Mouse (Mus musculus): ENCODE measurements around the gene Ube2i. TPM values are rescaled to one million over a fixed set of nuclear protein-coding genes. Genes with fewer than 3 reads are reported as not detected.
A peak's percentile ranks its signal among the peaks of the same experiment; 100 is the strongest.

Gene Ube2i
- polyA plus RNA-seq, 1 experiment from 2014 or later: 372 TPM

GRCm38 (mm10) chr17:25275833-25276232 lies 1.4 kb upstream of the Ube2i start:
- no peak overlapping the region for H3K9ac ChIP-seq
- WGBS: 90% methylated on average over 3 of the region's 3 CpGs
- H3K27ac ChIP-seq (replicated peaks): no peak overlapping the region
- no peak overlapping the region for H3K4me2 ChIP-seq
- H3K4me3 ChIP-seq: no peak overlapping the region
- H3K27me3 ChIP-seq (replicated peaks): peaks cover 7% of the 10 kb centered on the region
- no peaks in the 10 kb centered on the region for H3K9me3 ChIP-seq
- H3K36me3 ChIP-seq: no peaks in the 10 kb centered on the region
- no peak for ATAC-seq (ENCODE audit: extremely low read depth, insufficient number of reproducible peaks, low FRiP score, low TSS enrichment)
- peaks cover 22% of the 10 kb centered on the region for H3K4me1 ChIP-seq

GRCm38 (mm10) chr17:25273706-25274501 lies 518 bp downstream of the Ube2i start:
- peak overlapping the region; percentile 99 for H3K9ac ChIP-seq
- H3K36me3 ChIP-seq: peaks cover 12% of the 10 kb centered on the region
- under 1% methylated on average over 35 of the region's 45 CpGs for WGBS
- H3K9me3 ChIP-seq: no peaks in the 10 kb centered on the region
- H3K27me3 ChIP-seq (replicated peaks): peaks cover 3% of the 10 kb centered on the region; the same call in 1 of the 2 replicates
- peak overlapping the region; percentile 100 for H3K4me3 ChIP-seq
- H3K4me1 ChIP-seq: peaks cover 36% of the 10 kb centered on the region
- peak overlapping the region; percentile 89 for H3K4me2 ChIP-seq
- peak; percentile 72 for ATAC-seq (ENCODE audit: extremely low read depth, insufficient number of reproducible peaks, low FRiP score, low TSS enrichment)
- H3K27ac ChIP-seq (replicated peaks): peak overlapping the region; percentile 97

DNA sequence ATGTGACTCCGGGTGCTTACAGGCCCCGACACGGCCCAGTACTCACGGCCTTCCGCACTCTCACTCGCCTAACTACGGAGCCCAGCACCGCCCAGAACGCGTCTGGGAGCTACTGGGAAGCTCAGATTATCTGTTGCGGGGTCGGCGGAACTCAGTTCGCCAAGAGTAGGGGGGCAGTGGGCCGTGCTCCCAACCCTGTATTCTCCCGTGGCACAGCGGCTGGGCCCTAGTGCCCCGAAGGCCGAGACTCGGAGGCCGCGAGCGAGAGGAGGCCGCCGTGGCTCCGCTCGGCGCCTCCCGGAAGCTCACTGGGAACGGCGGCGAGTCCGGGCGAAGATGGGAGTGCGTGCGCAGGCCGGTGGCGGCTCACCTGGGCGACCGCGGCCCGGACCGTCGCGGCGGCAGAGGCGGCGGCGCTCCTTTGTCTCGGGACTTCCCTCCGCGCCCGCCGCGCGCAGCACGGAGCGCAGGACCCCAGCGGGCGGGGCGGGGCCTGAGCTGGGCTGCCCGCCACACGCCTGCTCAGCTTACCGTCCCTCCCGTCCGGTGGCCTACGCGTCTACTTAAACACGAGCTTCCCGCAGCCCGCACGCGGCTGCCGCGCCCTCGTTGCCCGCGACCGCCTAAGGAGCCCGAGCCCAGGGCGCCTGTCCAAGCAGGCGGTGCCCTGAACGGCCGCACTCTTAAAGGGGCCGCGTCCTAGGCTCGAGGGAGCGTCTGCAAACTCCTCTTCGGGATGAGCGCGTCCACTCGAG lies 1.3 kb downstream of the Ube2i start:
- Histone ChIP-seq H3K4me2 (peak overlapping the region; percentile 89), H3K9ac (peak overlapping the region; percentile 99), H3K4me3 (peak overlapping the region; percentile 100), H3K9me3 (no peaks in the 10 kb centered on the region), H3K27me3 (replicated peaks) (no peaks in the 10 kb centered on the region; the same call in 1 of the 2 replicates), H3K4me1 (peaks cover 36% of the 10 kb centered on the region), H3K36me3 (peaks cover 20% of the 10 kb centered on the region), H3K27ac (replicated peaks) (peak overlapping the region; percentile 97)
- ATAC-seq (ENCODE audit: extremely low read depth, insufficient number of reproducible peaks, low FRiP score, low TSS enrichment): peak; percentile 82
- WGBS: under 1% methylated on average over 92 of the region's 92 CpGs

GRCm38 (mm10) chr17:25272326-25272725 lies 2.1 kb downstream of the Ube2i start:
- Histone ChIP-seq H3K4me2 (peak overlapping the region; percentile 89), H3K27ac (replicated peaks) (peak overlapping the region; percentile 97), H3K9ac (peak overlapping the region; percentile 99), H3K4me1 (peaks cover 36% of the 10 kb centered on the region), H3K4me3 (peak overlapping the region; percentile 100), H3K36me3 (peaks cover 28% of the 10 kb centered on the region), H3K9me3 (no peaks in the 10 kb centered on the region), H3K27me3 (replicated peaks) (no peaks in the 10 kb centered on the region)
- no peak for ATAC-seq (ENCODE audit: extremely low read depth, insufficient number of reproducible peaks, low FRiP score, low TSS enrichment)
- WGBS: under 1% methylated on average over 10 of the region's 10 CpGs

- peak overlapping the region; percentile 89 for H3K4me2 ChIP-seq
- H3K36me3 ChIP-seq: peaks cover 43% of the 10 kb centered on the region
- no peaks in the 10 kb centered on the region for H3K9me3 ChIP-seq
- WGBS: 61% methylated on average over 2 of the region's 2 CpGs
- H3K4me1 ChIP-seq: peaks cover 36% of the 10 kb centered on the region
- H3K9ac ChIP-seq: peak overlapping the region; percentile 99
- no peak for ATAC-seq (ENCODE audit: extremely low read depth, insufficient number of reproducible peaks, low FRiP score, low TSS enrichment)
- H3K27ac ChIP-seq (replicated peaks): 0 out of 2 replicates have a peak overlapping the region, but pooled peaks have one; percentile 97
- no peaks in the 10 kb centered on the region for H3K27me3 ChIP-seq (replicated peaks)
- H3K4me3 ChIP-seq: peak overlapping the region; percentile 100
Observed at GRCm38 (mm10) chr17:25270795-25271335, 3.6 kb downstream of the Ube2i start.

DNA sequence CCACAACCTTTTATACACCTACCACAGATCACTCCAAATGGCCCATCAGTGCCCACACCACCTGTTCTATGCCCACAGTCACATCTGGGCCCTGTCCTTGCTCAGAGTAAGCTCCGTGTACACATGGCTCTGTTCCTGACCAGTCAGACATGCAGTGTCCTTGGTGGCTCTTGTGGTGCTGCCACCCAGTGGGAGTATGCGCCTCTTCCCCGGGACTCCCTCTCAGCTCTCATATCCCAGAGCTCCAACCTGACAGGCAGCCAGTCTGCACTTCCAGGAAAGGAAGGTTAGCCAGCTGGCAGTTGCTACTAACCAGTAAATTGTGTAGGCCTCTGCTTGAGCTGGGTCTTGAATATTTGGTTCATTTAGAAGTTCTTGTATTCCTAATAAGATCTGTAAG lies 10.0 kb downstream of the Ube2i start:
- whole genome bisulfite sequencing: 56% methylated on average over 3 of the region's 3 CpGs
- H3K4me2 ChIP-seq: no peak overlapping the region
- H3K36me3 ChIP-seq: peaks cover 84% of the 10 kb centered on the region
- no peak overlapping the region for H3K4me3 ChIP-seq
- no peaks in the 10 kb centered on the region for H3K9me3 ChIP-seq
- no peak overlapping the region for H3K27ac ChIP-seq (replicated peaks)
- peaks cover under 1% of the 10 kb centered on the region for H3K4me1 ChIP-seq
- H3K27me3 ChIP-seq (replicated peaks): no peaks in the 10 kb centered on the region
- no peak for ATAC-seq (ENCODE audit: extremely low read depth, insufficient number of reproducible peaks, low FRiP score, low TSS enrichment)
- no peak overlapping the region for H3K9ac ChIP-seq

DNA sequence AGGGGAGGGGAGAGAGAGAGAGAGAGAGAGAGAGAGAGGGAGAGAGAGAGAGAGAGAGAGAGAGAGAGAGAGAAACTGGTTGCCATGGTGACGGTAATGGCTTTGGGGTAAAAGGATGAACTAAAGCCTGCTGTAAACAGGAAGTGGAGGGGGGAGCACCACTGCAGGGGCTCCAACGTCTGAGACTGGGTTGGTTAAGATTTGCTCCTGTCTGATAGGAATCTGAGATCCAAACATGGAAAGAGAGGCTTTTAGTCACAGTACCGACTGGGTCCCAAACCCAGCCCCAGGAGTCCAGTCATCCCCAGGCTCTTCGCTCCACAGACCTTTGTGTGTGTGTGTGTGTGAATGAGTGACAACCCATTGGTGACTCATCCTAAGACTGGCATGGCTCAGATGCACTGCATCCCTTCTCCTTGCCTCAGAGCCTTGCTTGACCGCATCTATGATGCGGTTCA lies 16.6 kb downstream of the Ube2i start:
- Histone ChIP-seq H3K4me1 (peaks cover 13% of the 10 kb centered on the region), H3K36me3 (peaks cover 32% of the 10 kb centered on the region), H3K27me3 (replicated peaks) (peaks cover 45% of the 10 kb centered on the region), H3K9me3 (no peaks in the 10 kb centered on the region), H3K4me3 (no peak overlapping the region), H3K27ac (replicated peaks) (no peak overlapping the region), H3K9ac (no peak overlapping the region), H3K4me2 (no peak overlapping the region)
- ATAC-seq (ENCODE audit: extremely low read depth, insufficient number of reproducible peaks, low FRiP score, low TSS enrichment): no peak
- WGBS: 57% methylated on average over 6 of the region's 6 CpGs

DNA sequence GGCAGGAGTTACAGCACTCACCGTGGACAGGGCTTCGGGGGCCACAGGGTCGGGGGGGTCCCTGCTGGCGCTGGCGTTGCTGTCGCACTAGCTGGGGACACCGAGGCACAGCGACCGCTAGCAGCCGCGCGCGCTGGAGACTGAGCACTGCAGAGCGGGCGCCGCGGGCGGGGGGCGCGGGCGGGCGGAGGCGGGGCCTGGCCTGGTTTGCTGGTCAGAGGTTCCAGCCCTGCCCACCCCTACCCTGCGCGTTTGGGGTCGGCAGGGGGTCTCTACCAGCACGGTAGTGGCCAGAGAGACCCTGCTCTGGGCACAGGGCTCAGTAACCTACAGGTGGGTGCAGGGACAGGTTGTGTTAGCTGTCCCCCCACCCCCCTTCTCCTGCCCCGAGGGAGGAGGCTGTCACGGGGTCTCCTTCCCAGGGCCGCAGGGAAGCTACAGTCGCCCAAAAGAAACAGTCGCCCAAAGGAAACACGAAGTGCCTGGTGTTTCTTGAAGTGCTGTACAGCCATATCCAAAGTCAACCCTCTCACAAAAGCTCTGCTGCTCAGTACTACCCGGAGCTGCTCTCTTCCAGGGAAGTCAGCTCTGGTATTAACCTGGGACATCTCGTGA lies 18.2 kb downstream of the Ube2i start, which contains the start of gene Baiap3:
Baiap3 (minus strand) TSS at position 225 of the 615 bp plus-strand sequence.
- peak within 1 kb of the TSS; percentile 52 for H3K4me3 ChIP-seq
- WGBS: 4% methylated on average over 35 of the region's 35 CpGs
- H3K27me3 ChIP-seq (replicated peaks): peaks cover 61% of the 10 kb centered on the region

DNA sequence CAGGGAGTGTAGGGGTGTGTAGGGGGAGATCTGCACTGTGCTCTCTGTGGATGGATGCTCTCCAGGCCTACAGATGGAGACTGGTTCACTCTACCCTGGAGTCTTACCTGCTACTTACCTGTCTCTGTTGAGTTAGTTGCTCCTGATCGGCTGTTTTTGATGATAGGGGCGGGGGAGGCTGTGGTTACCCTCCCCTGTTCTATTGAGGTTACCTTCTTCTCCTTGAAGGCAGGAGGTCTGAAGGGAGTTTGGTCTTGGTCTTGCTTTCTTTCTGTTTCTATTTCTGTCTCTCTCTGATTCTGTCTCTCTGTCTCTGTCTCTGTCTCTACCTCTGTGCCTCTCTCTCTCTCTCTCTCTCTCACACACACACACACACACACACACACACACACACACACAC lies 19.3 kb downstream of the Ube2i start:
- Histone ChIP-seq H3K4me3 (no peak overlapping the region), H3K27ac (replicated peaks) (no peak overlapping the region), H3K4me1 (peaks cover 13% of the 10 kb centered on the region), H3K27me3 (replicated peaks) (peaks cover 65% of the 10 kb centered on the region), H3K4me2 (peak overlapping the region; percentile 80), H3K9me3 (no peaks in the 10 kb centered on the region), H3K36me3 (peaks cover 21% of the 10 kb centered on the region), H3K9ac (no peak overlapping the region; the same call in 1 of the 2 replicates)
- ATAC-seq (ENCODE audit: extremely low read depth, insufficient number of reproducible peaks, low FRiP score, low TSS enrichment): no peak
- WGBS: 55% methylated on average over 2 of the region's 2 CpGs

More for the DNA sequence above, 18.2 kb downstream of the Ube2i start, which contains the start of gene Baiap3:
- Histone ChIP-seq H3K4me2 (peak within 1 kb of the TSS; percentile 80), H3K36me3 (peaks cover 26% of the 10 kb centered on the region), H3K9ac (peak within 1 kb of the TSS; percentile 70), H3K4me1 (peaks cover 13% of the 10 kb centered on the region), H3K9me3 (no peaks in the 10 kb centered on the region), H3K27ac (replicated peaks) (no peak within 1 kb of the TSS)
- no peak for ATAC-seq (ENCODE audit: extremely low read depth, insufficient number of reproducible peaks, low FRiP score, low TSS enrichment)

GRCm38 (mm10) chr17:25253760-25254159 lies 20.7 kb downstream of the Ube2i start:
- H3K4me3 ChIP-seq: no peak overlapping the region
- no peak overlapping the region for H3K27ac ChIP-seq (replicated peaks)
- WGBS: 40% methylated on average over 10 of the region's 10 CpGs
- no peaks in the 10 kb centered on the region for H3K9me3 ChIP-seq
- H3K4me1 ChIP-seq: peaks cover 13% of the 10 kb centered on the region
- H3K36me3 ChIP-seq: peaks cover 7% of the 10 kb centered on the region
- no peak overlapping the region for H3K4me2 ChIP-seq
- H3K9ac ChIP-seq: no peak overlapping the region
- ATAC-seq (ENCODE audit: extremely low read depth, insufficient number of reproducible peaks, low FRiP score, low TSS enrichment): no peak
- H3K27me3 ChIP-seq (replicated peaks): peaks cover 72% of the 10 kb centered on the region

- Histone ChIP-seq H3K27ac (replicated peaks) (no peak overlapping the region), H3K4me1 (peaks cover 13% of the 10 kb centered on the region), H3K9me3 (no peaks in the 10 kb centered on the region), H3K27me3 (replicated peaks) (peaks cover 83% of the 10 kb centered on the region), H3K36me3 (no peaks in the 10 kb centered on the region), H3K4me3 (no peak overlapping the region), H3K4me2 (no peak overlapping the region), H3K9ac (no peak overlapping the region)
- 29% methylated on average over 3 of the region's 3 CpGs for WGBS
- ATAC-seq (ENCODE audit: extremely low read depth, insufficient number of reproducible peaks, low FRiP score, low TSS enrichment): no peak
Observed at GRCm38 (mm10) chr17:25252643-25253042, 21.8 kb downstream of the Ube2i start.
